Mouse (Mus musculus) CH12.LX (cell line): ENCODE results near the gene Kdm4b. TPM values are rescaled to one million over a fixed set of nuclear protein-coding genes. Genes with fewer than 3 reads are reported as not detected.

ENCODE experiments used
- DNase-seq: peaks from one replicate; pipeline ENCODE4 v3.0.0-alpha.2; 2013; ENCODE audit errors: extremely low read depth
- H3K27ac ChIP-seq: 2 replicates; pipeline ENCODE4 v1.5.1; 2012; ENCODE audit warnings: low read depth, mild to moderate bottlenecking, control low read depth, moderate library complexity; ENCODE audit not compliant: insufficient read depth
- H3K27me3 ChIP-seq: replicated peaks from 2 replicates; pipeline ENCODE3; 2012; ENCODE audit warnings: inconsistent platforms
- H3K36me3 ChIP-seq, 2 experiments: replicated peaks in 1 of 2; 2 replicates each; pipeline versions ENCODE3 to v1.6.1; 2012; ENCODE audit warnings: inconsistent platforms in 1 of 2, low read length in 1 of 2, mild to moderate bottlenecking in 1 of 2, mixed read lengths in 1 of 2, moderate library complexity in 1 of 2; ENCODE audit not compliant: control insufficient read depth in 1 of 2, insufficient read depth in 1 of 2
- H3K4me1 ChIP-seq, 2 experiments: 2 replicates each; pipeline ENCODE4 v1.6.1; 2012; ENCODE audit warnings: inconsistent platforms in 1 of 2, moderate library complexity in 1 of 2; ENCODE audit not compliant: insufficient read depth in 2 of 2, control insufficient read depth in 1 of 2
- H3K4me2 ChIP-seq: 2 replicates; pipeline ENCODE4 v1.6.1; 2012; ENCODE audit warnings: low read depth, mild to moderate bottlenecking, control low read depth; ENCODE audit not compliant: poor library complexity, insufficient read depth, severe bottlenecking
- H3K4me3 ChIP-seq, 3 experiments: fragments of 150-350 bp in 1 of 3; sonication (generic) in 1 of 3; replicated peaks in 1 of 3; 2 replicates each; pipeline versions ENCODE3 to v1.5.1; 2011 to 2012; ENCODE audit warnings: low read depth in 2 of 3, low read length in 2 of 3, mild to moderate bottlenecking in 2 of 3, moderate library complexity in 2 of 3, control low read depth in 1 of 3, improper control_type of control experiment in 1 of 3, inconsistent platforms in 1 of 3, mixed read lengths in 1 of 3; ENCODE audit not compliant: poor library complexity in 1 of 3
- H3K79me2 ChIP-seq: replicated peaks from 2 replicates; pipeline ENCODE4 v1.6.1; 2012; ENCODE audit warnings: mild to moderate bottlenecking, moderate library complexity; ENCODE audit not compliant: control insufficient read depth, poor library complexity, insufficient read depth, severe bottlenecking; ENCODE audit errors: extremely low read depth
- H3K9ac ChIP-seq: 2 replicates; pipeline ENCODE4 v1.6.1; 2012; ENCODE audit warnings: low read depth, mild to moderate bottlenecking, control low read depth, moderate library complexity; ENCODE audit not compliant: insufficient read depth
- H3K9me3 ChIP-seq: replicated peaks from 2 replicates; pipeline ENCODE3; 2012; ENCODE audit warnings: low read length, inconsistent platforms, mixed read lengths
- BHLHE40 ChIP-seq: IDR thresholded peaks from 2 replicates; pipeline ENCODE4 v1.6.1; 2011; ENCODE audit warnings: mild to moderate bottlenecking, low read depth, low read length, improper control_type of control experiment
- CTCF ChIP-seq, 2 experiments: IDR thresholded peaks in 1 of 2; conservative IDR thresholded peaks in 1 of 2; 2 replicates each; pipeline ENCODE4 v1.5.1; 2011 to 2012; ENCODE audit warnings: low read depth in 2 of 2, low read length in 2 of 2, improper control_type of control experiment in 1 of 2, inconsistent platforms in 1 of 2, mild to moderate bottlenecking in 1 of 2, moderate library complexity in 1 of 2
- EP300 ChIP-seq: IDR thresholded peaks from 2 replicates; pipeline ENCODE4 v1.6.1; 2011; ENCODE audit warnings: low read length, improper control_type of control experiment
- ETS1 ChIP-seq: conservative IDR thresholded peaks from 2 replicates; pipeline ENCODE4 v1.6.1; 2012; ENCODE audit warnings: low read depth, mild to moderate bottlenecking, inconsistent platforms, low read length, improper control_type of control experiment, moderate library complexity
- GABPA ChIP-seq: IDR thresholded peaks from 2 replicates; pipeline ENCODE4 v1.6.1; 2012; ENCODE audit warnings: low read depth, low read length, improper control_type of control experiment, inconsistent platforms; ENCODE audit not compliant: insufficient replicate concordance
- HCFC1 ChIP-seq: IDR thresholded peaks from 2 replicates; pipeline ENCODE4 v1.6.1; 2012; ENCODE audit warnings: low read depth, mild to moderate bottlenecking, inconsistent platforms, low read length, improper control_type of control experiment
- IRF4 ChIP-seq: IDR thresholded peaks from 2 replicates; pipeline ENCODE4 v1.6.1; 2014; ENCODE audit warnings: low read depth, mild to moderate bottlenecking, inconsistent platforms, low read length, improper control_type of control experiment
- JUN ChIP-seq: IDR thresholded peaks from 2 replicates; pipeline ENCODE4 v1.6.1; 2011; ENCODE audit warnings: low read depth, mild to moderate bottlenecking, low read length, improper control_type of control experiment, moderate library complexity; ENCODE audit not compliant: insufficient read depth
- JUND ChIP-seq: conservative IDR thresholded peaks from 2 replicates; pipeline ENCODE4 v1.6.1; 2011; ENCODE audit warnings: low read depth, low read length, improper control_type of control experiment
- MAFK ChIP-seq: IDR thresholded peaks from 2 replicates; pipeline ENCODE4 v1.6.1; 2011; ENCODE audit warnings: low read length, improper control_type of control experiment; ENCODE audit not compliant: insufficient replicate concordance
- MAX ChIP-seq: IDR thresholded peaks from 2 replicates; pipeline ENCODE4 v1.6.1; 2011; ENCODE audit warnings: low read length, improper control_type of control experiment
- MEF2A ChIP-seq: IDR thresholded peaks from 2 replicates; pipeline ENCODE4 v1.6.1; 2014; ENCODE audit warnings: low read depth, mild to moderate bottlenecking, inconsistent platforms, low read length, improper control_type of control experiment, borderline replicate concordance
- MYC ChIP-seq: IDR thresholded peaks from 2 replicates; pipeline ENCODE4 v1.6.1; 2011; ENCODE audit warnings: low read depth, mild to moderate bottlenecking, improper control_type of control experiment, low read length
- NELFE ChIP-seq: IDR thresholded peaks from 2 replicates; pipeline ENCODE4 v1.6.1; 2011; ENCODE audit warnings: low read depth, low read length, improper control_type of control experiment
- PAX5 ChIP-seq: IDR thresholded peaks from 2 replicates; pipeline ENCODE4 v1.6.1; 2012; ENCODE audit warnings: low read length, inconsistent platforms, mixed read lengths
- POLR2A ChIP-seq: IDR thresholded peaks from 2 replicates; pipeline ENCODE4 v1.6.1; 2011; ENCODE audit warnings: low read depth, mild to moderate bottlenecking, improper control_type of control experiment, low read length
- RAD21 ChIP-seq: IDR thresholded peaks from 2 replicates; pipeline ENCODE4 v1.6.1; 2011; ENCODE audit warnings: low read depth, mild to moderate bottlenecking, low read length, improper control_type of control experiment, moderate library complexity
- SIN3A ChIP-seq: IDR thresholded peaks from 2 replicates; pipeline ENCODE4 v1.6.1; 2012; ENCODE audit warnings: low read length, improper control_type of control experiment, inconsistent platforms
- SMC3 ChIP-seq: IDR thresholded peaks from 2 replicates; pipeline ENCODE4 v1.6.1; 2011; ENCODE audit warnings: low read depth, low read length, improper control_type of control experiment
- TBP ChIP-seq: conservative IDR thresholded peaks from 2 replicates; pipeline ENCODE4 v1.6.1; 2011; ENCODE audit warnings: low read depth, low read length, improper control_type of control experiment
- TCF12 ChIP-seq: IDR thresholded peaks from 2 replicates; pipeline ENCODE4 v1.6.1; 2014; ENCODE audit warnings: low read depth, mild to moderate bottlenecking, inconsistent platforms, low read length, improper control_type of control experiment
- USF1 ChIP-seq: IDR thresholded peaks from 2 replicates; pipeline ENCODE4 v1.6.1; 2014; ENCODE audit warnings: low read depth, mild to moderate bottlenecking, inconsistent platforms, low read length, improper control_type of control experiment
- USF2 ChIP-seq: conservative IDR thresholded peaks from 2 replicates; pipeline ENCODE4 v1.6.1; 2011; ENCODE audit warnings: low read depth, low read length, improper control_type of control experiment
- ZC3H11A ChIP-seq: IDR thresholded peaks from 2 replicates; pipeline ENCODE4 v1.6.1; 2012; ENCODE audit warnings: low read depth, mild to moderate bottlenecking, inconsistent platforms, low read length, improper control_type of control experiment
- dilution Hi-C: fragments of 300-500 bp; cut with MboI; formaldehyde crosslinking; loops from 2 replicates; pipeline ENCODE4 v1.14.3; 2020; ENCODE audit warnings: low sequenced_read_pairs; ENCODE audit not compliant: extremely low pct_unique_long_range_greater_than_20kb, extremely low pct_ligation_motif_present
- in situ Hi-C: fragments of 300-500 bp; cut with MboI; formaldehyde crosslinking; loops from 3 replicates; pipeline ENCODE4 v1.14.3; 2019; ENCODE audit warnings: low sequenced_read_pairs, low pct_ligation_motif_present, low pct_unique_long_range_greater_than_20kb, mixed read lengths
- polyA plus RNA-seq: library from polyadenylated mRNA; unstranded; fragments of >175 nt; gene quantifications from 2 replicates; pipeline ENCODE4 v1.2.1, GENCODE M21; 2012; ENCODE audit warnings: low read depth; ENCODE audit not compliant: insufficient read length
- total RNA-seq, 2 experiments: library from RNA; depleted of rRNA; stranded (reverse); fragments of 300-350 nt in 1 of 2; fragments of >200 nt in 1 of 2; gene quantifications; 2 replicates each; pipeline ENCODE4 v1.2.3; 2012 to 2014

Gene Kdm4b
- total and polyA plus RNA-seq, 3 experiments = 12.3 to 19.5 (median 14.2) TPM

- DNase-seq = no peak
These were observed 32.6 kb upstream of the Kdm4b start for GRCm38 (mm10) chr17:56293291-56293690.

GRCm38 (mm10) chr17:56294241-56294640, 31.6 kb upstream of the Kdm4b start:
- Histone ChIP-seq H3K79me2 (no peaks in the 10 kb centered on the region), H3K4me2 (no peak overlapping the region), H3K9ac (no peak overlapping the region), H3K4me3 (no peak overlapping the region), H3K9me3 (no peaks in the 10 kb centered on the region), H3K27me3 (no peaks in the 10 kb centered on the region), H3K27ac (no peak overlapping the region), H3K36me3 (no peaks in the 10 kb centered on the region), H3K4me1 (peaks cover 13 to 38% of the 10 kb centered on the region in 2 experiments)
- DNase-seq = no peak
- dilution Hi-C loops = no loop called here
- TF ChIP-seq GABPA = no peak
- no peak for TF ChIP-seq USF1
- no peak for TF ChIP-seq SMC3
- TF ChIP-seq TCF12 = no peak
- no peak for TF ChIP-seq ETS1
- TF ChIP-seq MAX = no peak
- no peak for TF ChIP-seq CTCF (conservative IDR thresholded peaks at IDR 0.05 in 1 of 2, IDR thresholded peaks at IDR 0.05 in 1 of 2; ENCODE audit: low read depth in 2 of 2, low read length in 2 of 2)
- TF ChIP-seq SIN3A = no peak
- no peak for TF ChIP-seq MEF2A
- no peak for TF ChIP-seq BHLHE40
- TF ChIP-seq EP300 = no peak
- no peak for TF ChIP-seq TBP
- no peak for TF ChIP-seq NELFE
- no peak for TF ChIP-seq IRF4
- TF ChIP-seq RAD21 = no peak
- no peak for TF ChIP-seq PAX5
- TF ChIP-seq JUND = no peak
- in situ Hi-C loops = no loop called here

More at GRCm38 (mm10) chr17:56293291-56293690, 32.6 kb upstream of the Kdm4b start:
- Histone ChIP-seq H3K27me3 (no peaks in the 10 kb centered on the region), H3K4me1 (peaks cover 16 to 48% of the 10 kb centered on the region in 2 experiments), H3K4me2 (no peak overlapping the region), H3K9ac (no peak overlapping the region), H3K79me2 (no peaks in the 10 kb centered on the region), H3K9me3 (no peaks in the 10 kb centered on the region), H3K27ac (no peak overlapping the region), H3K36me3 (no peaks in the 10 kb centered on the region), H3K4me3 (no peak overlapping the region)
- in situ Hi-C loops (no loop called here), dilution Hi-C loops (no loop called here)
- TF ChIP-seq NELFE (no peak), POLR2A (no peak), EP300 (no peak), IRF4 (no peak), MAFK (no peak), MYC (no peak), USF2 (no peak), GABPA (no peak), HCFC1 (no peak), ZC3H11A (no peak), JUN (no peak), TCF12 (no peak)
